Mouse (Mus musculus) right cerebral cortex, adult 2 months (tissue): ENCODE data around the gene Speer4d.
"Not testable (repeated sequence)": the region's sequence is repeated elsewhere in the genome, so short reads cannot be mapped to it uniquely, and the experiment has no call there.

Experiments used
- DNase-seq, 2 experiments: peaks; one replicate each; pipeline ENCODE4 v3.0.0; 2021 to 2022; ENCODE audit warnings: low spot score in 2 of 2

Gene Speer4d

GRCm38 (mm10) chr5:15663847-15664246 lies 45.0 kb downstream of the Speer4d start:
- not testable (repeated sequence) for DNase-seq

- DNase-seq, result not testable (repeated sequence)
Observed at GRCm38 (mm10) chr5:15670789-15671188, 51.9 kb downstream of the Speer4d start.
